Mouse (Mus musculus) hindbrain, embryonic 16.5 days (tissue): ENCODE data around the gene Suco. TPM values are rescaled to one million over a fixed set of nuclear protein-coding genes. Genes with fewer than 3 reads are reported as not detected.

Experiments used
- ATAC-seq: fragments of 200-750 bp; cut with Nextera tagmentation; 2 replicates; pipeline ENCODE4 v1.8.0; 2017; ENCODE audit warnings: moderate TSS enrichment, moderate library complexity
- H3K27ac ChIP-seq: fragments of 300-500 bp; sonication (generic); 2 replicates; pipeline ENCODE4 v1.5.1; 2014; ENCODE audit warnings: low read depth, mild to moderate bottlenecking, control low read depth, low read length, moderate library complexity
- H3K27me3 ChIP-seq: fragments of 300-500 bp; sonication (generic); replicated peaks from 2 replicates; pipeline ENCODE4 v1.6.1; 2014; ENCODE audit warnings: low read length; ENCODE audit not compliant: control insufficient read depth, insufficient read depth
- H3K36me3 ChIP-seq: fragments of 300-500 bp; sonication (generic); 2 replicates; pipeline ENCODE4 v1.6.1; 2014; ENCODE audit warnings: mild to moderate bottlenecking, low read length, moderate library complexity, mixed read lengths; ENCODE audit not compliant: control insufficient read depth, insufficient read depth
- H3K4me1 ChIP-seq: fragments of 300-500 bp; sonication (generic); 2 replicates; pipeline ENCODE4 v1.6.1; 2014; ENCODE audit warnings: low read depth, low read length; ENCODE audit not compliant: control insufficient read depth, insufficient read depth
- H3K4me2 ChIP-seq: fragments of 300-500 bp; sonication (generic); 2 replicates; pipeline ENCODE4 v1.6.1; 2014; ENCODE audit warnings: mild to moderate bottlenecking, low read length, control low read depth, moderate library complexity
- H3K4me3 ChIP-seq: fragments of 300-500 bp; sonication (generic); 2 replicates; pipeline ENCODE4 v1.5.1; 2014; ENCODE audit warnings: mild to moderate bottlenecking, low read length, control low read depth, moderate library complexity
- H3K9ac ChIP-seq: fragments of 300-500 bp; sonication (generic); 2 replicates; pipeline ENCODE4 v1.6.1; 2014; ENCODE audit warnings: low read depth, mild to moderate bottlenecking, control low read depth, low read length, moderate library complexity
- H3K9me3 ChIP-seq: fragments of 300-500 bp; sonication (generic); 2 replicates; pipeline ENCODE4 v1.6.1; 2014; ENCODE audit warnings: mild to moderate bottlenecking, low read length, moderate library complexity; ENCODE audit not compliant: control insufficient read depth
- WGBS: fragments of 180-500 bp; shearing (Covaris S2); extraction: QIAGEN DNeasy Blood & Tissue Kit; methylation state at CpG from one replicate; pipeline ENCODE4 v1.1.7; 2014; 5-methylcytosine and 5-hydroxymethylcytosine counted together
- polyA plus RNA-seq: library from polyadenylated mRNA; unstranded; fragments of >200 nt; fragmentation: Nextera tagmentation; extraction: Ambion mirVana; gene quantifications from 2 replicates; pipeline ENCODE4 v1.2.1, GENCODE M21; 2015

The Suco gene
- 17.5 and 20.1 TPM in 2 replicates for polyA plus RNA-seq

GRCm38 (mm10) chr1:161876553-161877447 is at the start of gene Suco:
Suco (minus strand) TSS chr1:161876682.
- peaks cover 25% of the 10 kb centered on the region for H3K4me1 ChIP-seq
- H3K27ac ChIP-seq: peak within 1 kb of the TSS; percentile 90
- WGBS: under 1% methylated on average over 71 of the region's 74 CpGs
- H3K36me3 ChIP-seq: no peaks in the 10 kb centered on the region
- peak; percentile 99 for ATAC-seq
- peak within 1 kb of the TSS; percentile 54 for H3K4me3 ChIP-seq
- H3K4me2 ChIP-seq: peak within 1 kb of the TSS; percentile 72
- no peaks in the 10 kb centered on the region for H3K9me3 ChIP-seq
- H3K9ac ChIP-seq: peak within 1 kb of the TSS; percentile 77
- H3K27me3 ChIP-seq: no peaks in the 10 kb centered on the region

GRCm38 (mm10) chr1:161925281-161925805 is 48.9 kb upstream of the Suco start:
- H3K27me3 ChIP-seq: no peaks in the 10 kb centered on the region
- no peak overlapping the region for H3K27ac ChIP-seq
- no peaks in the 10 kb centered on the region for H3K9me3 ChIP-seq
- no peak overlapping the region for H3K4me3 ChIP-seq
- no peak for ATAC-seq
- H3K36me3 ChIP-seq: no peaks in the 10 kb centered on the region
- H3K9ac ChIP-seq: no peak overlapping the region
- WGBS: 84% methylated on average over 13 of the region's 13 CpGs
- H3K4me1 ChIP-seq: no peaks in the 10 kb centered on the region
- no peak overlapping the region for H3K4me2 ChIP-seq

GRCm38 (mm10) chr1:161924321-161924720 is 47.8 kb upstream of the Suco start:
- Histone ChIP-seq H3K27me3 (no peaks in the 10 kb centered on the region), H3K4me2 (no peak overlapping the region), H3K4me1 (no peaks in the 10 kb centered on the region), H3K27ac (no peak overlapping the region), H3K9ac (no peak overlapping the region), H3K36me3 (no peaks in the 10 kb centered on the region), H3K4me3 (no peak overlapping the region), H3K9me3 (no peaks in the 10 kb centered on the region)
- WGBS: 68% methylated on average over 3 of the region's 3 CpGs
- no peak for ATAC-seq

- no peaks in the 10 kb centered on the region for H3K36me3 ChIP-seq
- H3K4me1 ChIP-seq: no peaks in the 10 kb centered on the region
- H3K27ac ChIP-seq: no peak overlapping the region
- no peak for ATAC-seq
- 74% methylated on average over 6 of the region's 6 CpGs for WGBS
- no peaks in the 10 kb centered on the region for H3K27me3 ChIP-seq
- H3K4me2 ChIP-seq: no peak overlapping the region
- no peak overlapping the region for H3K4me3 ChIP-seq
- H3K9me3 ChIP-seq: no peaks in the 10 kb centered on the region
- no peak overlapping the region for H3K9ac ChIP-seq
These were observed 45.4 kb upstream of the Suco start for GRCm38 (mm10) chr1:161921928-161922327.

- Histone ChIP-seq H3K4me3 (no peak overlapping the region), H3K4me1 (no peaks in the 10 kb centered on the region), H3K9me3 (no peaks in the 10 kb centered on the region), H3K36me3 (no peaks in the 10 kb centered on the region), H3K27ac (no peak overlapping the region), H3K9ac (no peak overlapping the region), H3K4me2 (no peak overlapping the region), H3K27me3 (no peaks in the 10 kb centered on the region)
- 89% methylated on average over 9 of the region's 9 CpGs for WGBS
- no peak for ATAC-seq
These were observed 44.3 kb upstream of the Suco start for GRCm38 (mm10) chr1:161920475-161921454.

GRCm38 (mm10) chr1:161919594-161919993 is 43.1 kb upstream of the Suco start:
- Histone ChIP-seq H3K4me2 (no peak overlapping the region), H3K36me3 (no peaks in the 10 kb centered on the region), H3K27ac (no peak overlapping the region), H3K4me3 (no peak overlapping the region), H3K9ac (no peak overlapping the region), H3K27me3 (no peaks in the 10 kb centered on the region), H3K4me1 (no peaks in the 10 kb centered on the region), H3K9me3 (no peaks in the 10 kb centered on the region)
- 96% methylated on average over 2 of the region's 2 CpGs for WGBS
- no peak for ATAC-seq

GRCm38 (mm10) chr1:161918682-161919372 is 42.3 kb upstream of the Suco start:
- no peaks in the 10 kb centered on the region for H3K36me3 ChIP-seq
- 64% methylated on average over 7 of the region's 7 CpGs for WGBS
- no peak for ATAC-seq

GRCm38 (mm10) chr1:161917940-161918484 is 41.5 kb upstream of the Suco start:
- ATAC-seq: no peak
- 89% methylated on average over 3 of the region's 3 CpGs for WGBS
- H3K9me3 ChIP-seq: no peaks in the 10 kb centered on the region
- no peak overlapping the region for H3K27ac ChIP-seq
- H3K9ac ChIP-seq: no peak overlapping the region
- no peaks in the 10 kb centered on the region for H3K36me3 ChIP-seq
- H3K4me3 ChIP-seq: no peak overlapping the region
- H3K4me2 ChIP-seq: no peak overlapping the region
- H3K27me3 ChIP-seq: no peaks in the 10 kb centered on the region
- H3K4me1 ChIP-seq: no peaks in the 10 kb centered on the region

More at GRCm38 (mm10) chr1:161918682-161919372, 42.3 kb upstream of the Suco start:
- no peak overlapping the region for H3K9ac ChIP-seq
- no peaks in the 10 kb centered on the region for H3K4me1 ChIP-seq
- no peaks in the 10 kb centered on the region for H3K27me3 ChIP-seq
- no peak overlapping the region for H3K4me2 ChIP-seq
- no peak overlapping the region for H3K27ac ChIP-seq
- no peak overlapping the region for H3K4me3 ChIP-seq
- no peaks in the 10 kb centered on the region for H3K9me3 ChIP-seq
